Mouse (Mus musculus) MEL (cell line): ENCODE data around the gene 2010005H15Rik. TPM values are rescaled to one million over a fixed set of nuclear protein-coding genes. Genes with fewer than 3 reads are reported as not detected.
"Not testable (repeated sequence)": the region's sequence is repeated elsewhere in the genome, so short reads cannot be mapped to it uniquely, and the experiment has no call there.

Experiments
- DNase-seq: peaks from one replicate; pipeline ENCODE4 v3.0.0; 2011; ENCODE audit warnings: low read depth, low spot score
- H3K27ac ChIP-seq: 2 replicates; pipeline ENCODE4 v1.5.1; 2012; ENCODE audit warnings: low read depth, mild to moderate bottlenecking, control low read depth, low read length, moderate library complexity; ENCODE audit not compliant: control insufficient read depth
- H3K27me3 ChIP-seq, 2 experiments: fragments of 150-350 bp in 1 of 2; sonication (generic) in 1 of 2; 2 replicates each; pipeline ENCODE4 v1.6.1; 2012; ENCODE audit warnings: low read length in 2 of 2, mild to moderate bottlenecking in 2 of 2, improper control_type of control experiment in 1 of 2, moderate library complexity in 1 of 2; ENCODE audit not compliant: insufficient read depth in 2 of 2, control insufficient read depth in 1 of 2
- H3K36me3 ChIP-seq, 2 experiments: 2 replicates each; pipeline ENCODE4 v1.6.1; 2012 to 2014; ENCODE audit warnings: low read length in 2 of 2, improper control_type of control experiment in 1 of 2, inconsistent platforms in 1 of 2, mild to moderate bottlenecking in 1 of 2; ENCODE audit not compliant: insufficient read depth in 2 of 2, control insufficient read depth in 1 of 2
- H3K4me1 ChIP-seq, 2 experiments: fragments of 150-350 bp in 1 of 2; sonication (generic) in 1 of 2; 2 replicates each; pipeline ENCODE4 v1.6.1; 2012; ENCODE audit warnings: low read length in 2 of 2, improper control_type of control experiment in 1 of 2, mild to moderate bottlenecking in 1 of 2; ENCODE audit not compliant: insufficient read depth in 2 of 2, control insufficient read depth in 1 of 2
- H3K4me3 ChIP-seq, 2 experiments: fragments of 150-350 bp in 1 of 2; sonication (generic) in 1 of 2; 2 replicates each; pipeline ENCODE4 v1.5.1; 2012; ENCODE audit warnings: low read depth in 2 of 2, low read length in 2 of 2, mild to moderate bottlenecking in 2 of 2, moderate library complexity in 2 of 2, control low read depth in 1 of 2, improper control_type of control experiment in 1 of 2; ENCODE audit not compliant: control insufficient read depth in 1 of 2, insufficient read depth in 1 of 2
- H3K79me2 ChIP-seq: 2 replicates; pipeline ENCODE4 v1.6.1; 2012; ENCODE audit warnings: mild to moderate bottlenecking, low read length, moderate library complexity; ENCODE audit not compliant: control insufficient read depth, poor library complexity, insufficient read depth
- H3K9ac ChIP-seq: 2 replicates; pipeline ENCODE4 v1.6.1; 2012; ENCODE audit warnings: low read depth, mild to moderate bottlenecking, control low read depth, low read length, moderate library complexity; ENCODE audit not compliant: control insufficient read depth, poor library complexity, severe bottlenecking
- H3K9me3 ChIP-seq: fragments of 150-350 bp; sonication (generic); replicated peaks from 2 replicates; pipeline ENCODE4 v1.6.1; 2012; ENCODE audit warnings: mild to moderate bottlenecking, low read length, improper control_type of control experiment, moderate library complexity; ENCODE audit not compliant: insufficient read depth
- BHLHE40 ChIP-seq: IDR thresholded peaks from 2 replicates; pipeline ENCODE4 v1.6.1; 2012; ENCODE audit warnings: low read depth, mild to moderate bottlenecking, inconsistent platforms, low read length, improper control_type of control experiment, borderline replicate concordance
- CHD2 ChIP-seq: IDR thresholded peaks from 2 replicates; pipeline ENCODE4 v1.6.1; 2011; ENCODE audit warnings: low read length, improper control_type of control experiment
- CTCF ChIP-seq, 3 experiments: IDR thresholded peaks in 2 of 3; conservative IDR thresholded peaks in 1 of 3; 2 replicates each; pipeline ENCODE4 v1.5.1; 2011 to 2012; ENCODE audit warnings: low read length in 3 of 3, low read depth in 2 of 3, mild to moderate bottlenecking in 2 of 3, improper control_type of control experiment in 1 of 3, inconsistent platforms in 1 of 3, mixed read lengths in 1 of 3, moderate library complexity in 1 of 3; ENCODE audit not compliant: control insufficient read depth in 1 of 3, insufficient read depth in 1 of 3, poor library complexity in 1 of 3, severe bottlenecking in 1 of 3
- ETS1 ChIP-seq: IDR thresholded peaks from 2 replicates; pipeline ENCODE4 v1.6.1; 2012; ENCODE audit warnings: low read depth, mild to moderate bottlenecking, inconsistent platforms, low read length, improper control_type of control experiment, moderate library complexity
- GABPA ChIP-seq: IDR thresholded peaks from 2 replicates; pipeline ENCODE4 v1.6.1; 2012; ENCODE audit warnings: low read depth, mild to moderate bottlenecking, inconsistent platforms, low read length, improper control_type of control experiment, moderate library complexity
- KAT2A ChIP-seq: conservative IDR thresholded peaks from 2 replicates; pipeline ENCODE4 v1.6.1; 2012; ENCODE audit warnings: low read depth, low read length, improper control_type of control experiment, inconsistent platforms
- MAFK ChIP-seq: IDR thresholded peaks from 2 replicates; pipeline ENCODE4 v1.6.1; 2011; ENCODE audit warnings: low read depth, mild to moderate bottlenecking, low read length, improper control_type of control experiment, borderline replicate concordance
- MEF2A ChIP-seq: IDR thresholded peaks from 2 replicates; pipeline ENCODE4 v1.6.1; 2014; ENCODE audit warnings: low read depth, mild to moderate bottlenecking, inconsistent platforms, low read length, improper control_type of control experiment; ENCODE audit not compliant: poor library complexity, insufficient replicate concordance, severe bottlenecking; ENCODE audit errors: extremely low read depth
- MYB ChIP-seq: IDR thresholded peaks from 2 replicates; pipeline ENCODE4 v1.6.1; 2011; ENCODE audit warnings: mild to moderate bottlenecking, low read depth, low read length, improper control_type of control experiment
- MYC ChIP-seq: IDR thresholded peaks from 2 replicates; pipeline ENCODE4 v1.6.1; 2011; ENCODE audit warnings: low read depth, mild to moderate bottlenecking, low read length, improper control_type of control experiment, moderate library complexity
- NELFE ChIP-seq: IDR thresholded peaks from 2 replicates; pipeline ENCODE4 v1.6.1; 2011; ENCODE audit warnings: low read depth, low read length, improper control_type of control experiment
- NRF1 ChIP-seq: IDR thresholded peaks from 2 replicates; pipeline ENCODE4 v1.6.1; 2014; ENCODE audit warnings: low read depth, mild to moderate bottlenecking, inconsistent platforms, low read length, improper control_type of control experiment, moderate library complexity; ENCODE audit not compliant: poor library complexity, insufficient read depth, severe bottlenecking
- POLR2A ChIP-seq, 2 experiments: IDR thresholded peaks; 2 replicates each; pipeline ENCODE4 v1.6.1; 2011 to 2012; ENCODE audit warnings: low read length in 2 of 2, mild to moderate bottlenecking in 2 of 2, control low read depth in 1 of 2, improper control_type of control experiment in 1 of 2, low read depth in 1 of 2, moderate library complexity in 1 of 2; ENCODE audit not compliant: control insufficient read depth in 1 of 2, insufficient read depth in 1 of 2, poor library complexity in 1 of 2
- RCOR1 ChIP-seq: IDR thresholded peaks from 2 replicates; pipeline ENCODE4 v1.6.1; 2012; ENCODE audit warnings: low read depth, mild to moderate bottlenecking, inconsistent platforms, low read length, improper control_type of control experiment
- UBTF ChIP-seq: IDR thresholded peaks from 2 replicates; pipeline ENCODE4 v1.6.1; 2012; ENCODE audit warnings: low read depth, mild to moderate bottlenecking, inconsistent platforms, low read length, improper control_type of control experiment, moderate library complexity, borderline replicate concordance; ENCODE audit not compliant: insufficient read depth
- ZMIZ1 ChIP-seq: IDR thresholded peaks from 2 replicates; pipeline ENCODE4 v1.6.1; 2012; ENCODE audit warnings: low read depth, mild to moderate bottlenecking, inconsistent platforms, low read length, improper control_type of control experiment, moderate library complexity
- ZNF384 ChIP-seq: IDR thresholded peaks from 2 replicates; pipeline ENCODE4 v1.6.1; 2012; ENCODE audit warnings: low read depth, mild to moderate bottlenecking, inconsistent platforms, low read length, improper control_type of control experiment
- polyA plus RNA-seq, 2 experiments: library from polyadenylated mRNA; stranded (reverse) in 1 of 2; unstranded in 1 of 2; fragments of >175 nt in 1 of 2; fragments of >200 nt in 1 of 2; gene quantifications; 2 replicates each; pipeline versions ENCODE4 v1.2.1 to v1.2.4; 2012; ENCODE audit warnings: low replicate concordance in 2 of 2, low read depth in 1 of 2; ENCODE audit not compliant: insufficient read length in 2 of 2, insufficient read depth in 1 of 2, missing spikeins in 1 of 2
- total RNA-seq: library from RNA; depleted of rRNA; stranded (reverse); fragments of 300-350 nt; gene quantifications from 2 replicates; pipeline ENCODE4 v1.2.3, GENCODE M21; 2012

Gene 2010005H15Rik
- total and polyA plus RNA-seq, 3 experiments: 0.11 to 0.46 TPM; not detected in 1

DNA sequence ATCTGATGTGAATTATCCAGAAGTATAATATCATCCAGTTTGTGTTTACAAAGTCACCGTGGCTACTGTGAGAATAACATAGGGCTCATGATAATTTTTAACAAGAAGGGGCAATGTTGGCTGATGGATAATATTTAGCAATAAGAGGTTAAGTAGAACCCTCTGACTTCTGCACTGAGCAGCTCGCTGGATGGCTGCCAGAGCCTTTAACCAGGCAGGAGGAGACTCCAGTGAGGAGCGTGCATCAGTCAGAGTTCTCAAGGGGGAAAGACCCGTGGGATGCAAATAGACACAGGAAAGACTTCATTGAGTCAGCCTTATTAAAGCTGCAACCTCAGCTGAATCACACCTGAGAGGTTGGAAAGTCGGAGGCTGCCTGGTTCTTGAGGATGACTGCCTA, 17.4 kb upstream of the 2010005H15Rik start:
- H3K9me3 ChIP-seq: no peaks in the 10 kb centered on the region
- no peaks in the 10 kb centered on the region for H3K36me3 ChIP-seq
- H3K79me2 ChIP-seq: no peaks in the 10 kb centered on the region
- DNase-seq: no peak
- H3K27me3 ChIP-seq: peaks cover 0 to 4% of the 10 kb centered on the region in 2 experiments; a peak in 1 of 4 replicates
- no peak overlapping the region for H3K27ac ChIP-seq
- H3K9ac ChIP-seq: no peak overlapping the region
- H3K4me1 ChIP-seq: no peaks in the 10 kb centered on the region
- no peak overlapping the region for H3K4me3 ChIP-seq
- TF ChIP-seq ZMIZ1: no peak
- no peak for TF ChIP-seq NELFE
- TF ChIP-seq UBTF: no peak
- TF ChIP-seq MEF2A: no peak
- TF ChIP-seq MYB: no peak
- TF ChIP-seq CHD2: no peak
- TF ChIP-seq MAFK: no peak
- no peak for TF ChIP-seq ZNF384
- TF ChIP-seq BHLHE40: no peak
- TF ChIP-seq MYC: no peak
- TF ChIP-seq NRF1: no peak

DNA sequence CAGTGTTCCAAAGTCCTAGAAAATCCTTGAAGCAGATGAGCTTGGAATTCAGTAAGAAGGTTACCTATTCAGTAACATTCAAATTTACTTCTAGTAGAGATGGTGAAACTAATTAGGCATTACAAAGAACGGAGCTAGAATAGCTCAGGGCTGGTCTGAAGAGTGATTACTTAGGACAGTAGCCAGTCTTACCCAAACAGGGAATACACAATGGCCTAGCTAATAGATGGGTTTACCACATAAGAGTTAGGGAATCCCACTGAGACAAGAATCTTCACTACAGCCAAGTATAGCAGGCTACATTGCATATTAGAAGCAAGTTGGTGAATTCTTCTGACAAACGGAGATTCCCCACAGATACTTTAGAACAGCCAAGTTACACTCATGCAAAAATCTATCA, 15.6 kb upstream of the 2010005H15Rik start:
- H3K79me2 ChIP-seq, DNase-seq, H3K27ac ChIP-seq, H3K9me3 ChIP-seq, H3K9ac ChIP-seq, H3K4me1 ChIP-seq, H3K27me3 ChIP-seq, H3K36me3 ChIP-seq, H3K4me3 ChIP-seq: not testable (repeated sequence)

DNA sequence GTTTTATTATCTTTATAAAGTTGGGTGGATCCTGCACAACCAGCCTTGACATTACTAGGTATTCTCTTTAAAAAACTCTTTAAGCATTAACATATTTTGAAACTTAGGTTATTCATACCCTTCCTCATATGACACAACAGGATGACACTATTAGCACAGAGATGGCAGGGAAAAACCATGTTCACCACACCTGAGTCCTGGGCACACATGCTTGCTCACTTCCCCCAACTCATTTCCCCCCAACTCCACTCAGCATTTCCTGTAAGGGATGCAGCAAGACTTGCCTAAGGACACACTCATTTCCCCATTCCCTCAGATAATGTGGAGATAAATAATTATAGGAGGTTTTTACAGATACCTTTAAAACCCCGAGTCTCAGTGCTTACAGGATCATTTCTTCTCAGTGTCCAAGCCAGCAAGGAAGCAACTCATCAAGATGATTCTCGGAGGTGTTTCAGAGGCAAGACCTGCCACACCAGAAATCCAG, 11.3 kb upstream of the 2010005H15Rik start, which contains the start of gene Gm5416:
Gm5416 (plus strand) TSS at position 437 of the 487 bp plus-strand sequence.
- Histone ChIP-seq H3K4me1 (no peaks in the 10 kb centered on the region), H3K27ac (no peak within 1 kb of the TSS), H3K9me3 (no peaks in the 10 kb centered on the region), H3K4me3 (no peak within 1 kb of the TSS), H3K79me2 (no peaks in the 10 kb centered on the region), H3K27me3 (no peaks in the 10 kb centered on the region; a peak in 1 of 4 replicates), H3K36me3 (no peaks in the 10 kb centered on the region), H3K9ac (no peak within 1 kb of the TSS)
- TF ChIP-seq KAT2A: no peak
- TF ChIP-seq POLR2A (IDR thresholded peaks at IDR 0.05; ENCODE audit: control insufficient read depth in 1 of 2, insufficient read depth in 1 of 2, low read depth in 1 of 2, low read length in 2 of 2, poor library complexity in 1 of 2): no peak
- no peak for TF ChIP-seq MEF2A
- no peak for TF ChIP-seq GABPA
- no peak for TF ChIP-seq RCOR1
- TF ChIP-seq CTCF (IDR thresholded peaks at IDR 0.05 in 2 of 3, conservative IDR thresholded peaks at IDR 0.05 in 1 of 3; ENCODE audit: control insufficient read depth in 1 of 3, insufficient read depth in 1 of 3, low read depth in 2 of 3, low read length in 3 of 3, poor library complexity in 1 of 3, severe bottlenecking in 1 of 3): no peak
- no peak for TF ChIP-seq ETS1
- DNase-seq: no peak

DNA sequence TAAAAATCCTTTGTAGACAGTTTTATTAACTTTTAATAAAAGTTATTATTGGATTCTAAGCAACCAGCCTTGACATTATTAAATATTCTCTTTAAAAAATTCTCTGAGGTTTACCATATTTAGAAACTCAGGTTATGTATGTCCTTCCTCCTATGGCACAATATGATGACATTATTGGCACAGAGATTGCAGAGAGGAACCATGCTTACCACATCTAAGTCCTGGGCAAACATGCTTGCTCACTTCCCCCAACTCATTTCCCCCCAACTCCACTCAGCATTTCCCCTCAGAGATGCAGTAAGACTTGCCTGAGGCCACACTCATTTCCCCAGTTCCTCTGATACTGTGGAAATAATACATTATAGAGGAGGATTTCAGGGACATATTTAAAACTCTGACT, 39.3 kb downstream of the 2010005H15Rik start:
- H3K79me2 ChIP-seq, H3K4me3 ChIP-seq, DNase-seq, H3K9me3 ChIP-seq, H3K27ac ChIP-seq, H3K4me1 ChIP-seq, H3K27me3 ChIP-seq, H3K9ac ChIP-seq, H3K36me3 ChIP-seq: not testable (repeated sequence)
